Mouse (Mus musculus): ENCODE data around the gene Fam184b. TPM values are rescaled to one million over a fixed set of nuclear protein-coding genes. Genes with fewer than 3 reads are reported as not detected.

The Fam184b gene
- total RNA-seq, 2 experiments from 2014 or later = 8.1 TPM

GRCm38 (mm10) chr5:45534319-45535098 lies 104.9 kb downstream of the Fam184b start:
- intact Hi-C loops (cut with DNase I) = loop anchor here (1.0 kb wide), 3 partner anchors 60 to 813 kb away; partner anchors contain the start of gene Ncapg
- peak; percentile 69 for DNase-seq (ENCODE audit: extremely low spot score in 1 of 2, low spot score in 2 of 2)
- TF ChIP-seq CTCF (IDR thresholded peaks at IDR 0.05) = peak; percentile 75
- Histone ChIP-seq H3K4me3 (no peak overlapping the region), H3K27ac (no peak overlapping the region)

- no peak overlapping the region for H3K4me3 ChIP-seq
- no peak for TF ChIP-seq CTCF (IDR thresholded peaks at IDR 0.05)
- no peak for DNase-seq (ENCODE audit: extremely low spot score in 1 of 2, low spot score in 2 of 2)
- H3K27ac ChIP-seq = no peak overlapping the region
- intact Hi-C loops (cut with DNase I) = loop anchor here (10.0 kb wide), 1 partner anchor 325 kb away; the partner anchor contains the start of gene Lcorl
Observed at GRCm38 (mm10) chr5:45529696-45530095, 109.7 kb downstream of the Fam184b start.

GRCm38 (mm10) chr5:45526338-45526737 lies 113.1 kb downstream of the Fam184b start:
- intact Hi-C loops (cut with DNase I) = loop anchor here (10.0 kb wide), 1 partner anchor 328 kb away; the partner anchor contains the start of gene Lcorl
- TF ChIP-seq CTCF (IDR thresholded peaks at IDR 0.05) = no peak
- DNase-seq (ENCODE audit: extremely low spot score in 1 of 2, low spot score in 2 of 2) = no peak
- no peak overlapping the region for H3K4me3 ChIP-seq
- no peak overlapping the region for H3K27ac ChIP-seq

GRCm38 (mm10) chr5:45525101-45525500 lies 114.3 kb downstream of the Fam184b start:
- no peak for TF ChIP-seq CTCF (IDR thresholded peaks at IDR 0.05)
- no peak overlapping the region for H3K27ac ChIP-seq
- intact Hi-C loops (cut with DNase I) = loop anchor here (10.0 kb wide), 1 partner anchor 330 kb away; the partner anchor contains the start of gene Lcorl
- no peak for DNase-seq (ENCODE audit: extremely low spot score in 1 of 2, low spot score in 2 of 2)
- no peak overlapping the region for H3K4me3 ChIP-seq

- DNase-seq (ENCODE audit: extremely low spot score in 1 of 2, low spot score in 2 of 2) = no peak
- no peak overlapping the region for H3K4me3 ChIP-seq
- H3K27ac ChIP-seq = no peak overlapping the region
- intact Hi-C loops (cut with DNase I) = loop anchor here (10.0 kb wide), 1 partner anchor 333 kb away; the partner anchor contains the start of gene Lcorl
- TF ChIP-seq CTCF (IDR thresholded peaks at IDR 0.05) = no peak
Observed at GRCm38 (mm10) chr5:45521601-45522000, 117.8 kb downstream of the Fam184b start.

- no peak for DNase-seq (ENCODE audit: extremely low spot score in 1 of 2, low spot score in 2 of 2)
- Histone ChIP-seq H3K4me3 (peak overlapping the region; percentile 87), H3K27ac (no peak overlapping the region; the same call in 1 of the 2 replicates)
- intact Hi-C loops (cut with DNase I) = loop anchor here (10.0 kb wide), 1 partner anchor 334 kb away; the partner anchor contains the start of gene Lcorl
- no peak for TF ChIP-seq CTCF (IDR thresholded peaks at IDR 0.05)
Observed at GRCm38 (mm10) chr5:45520809-45521110, 118.7 kb downstream of the Fam184b start.

GRCm38 (mm10) chr5:45519960-45520808 lies 119.2 kb downstream of the Fam184b start, which contains the start of gene Med28:
Gene Med28, plus strand, starts transcription at chr5:45520229.
- no peak; the same call in 1 of the 2 replicates for TF ChIP-seq CTCF (IDR thresholded peaks at IDR 0.05)
- peak within 1 kb of the TSS; percentile 96 for H3K27ac ChIP-seq
- intact Hi-C loops (cut with DNase I) = loop anchor here (10.0 kb wide), 1 partner anchor 335 kb away; the partner anchor contains the start of gene Lcorl
- H3K4me3 ChIP-seq = peak within 1 kb of the TSS; percentile 87
- peak; percentile 93 to 95 for DNase-seq (ENCODE audit: extremely low spot score in 1 of 2, low spot score in 2 of 2)

- DNase-seq (ENCODE audit: extremely low spot score in 1 of 2, low spot score in 2 of 2) = no peak
- H3K27ac ChIP-seq = no peak overlapping the region
- no peak overlapping the region for H3K4me3 ChIP-seq
- TF ChIP-seq CTCF (IDR thresholded peaks at IDR 0.05) = no peak
- intact Hi-C loops (cut with DNase I) = no loop called here
Observed at GRCm38 (mm10) chr5:45515151-45515743, 124.2 kb downstream of the Fam184b start.

GRCm38 (mm10) chr5:45514599-45514998 lies 124.8 kb downstream of the Fam184b start:
- H3K4me3 ChIP-seq = no peak overlapping the region
- intact Hi-C loops (cut with DNase I) = no loop called here
- no peak overlapping the region for H3K27ac ChIP-seq
- no peak for TF ChIP-seq CTCF (IDR thresholded peaks at IDR 0.05)
- no peak for DNase-seq (ENCODE audit: extremely low spot score in 1 of 2, low spot score in 2 of 2)

- no peak overlapping the region for H3K4me3 ChIP-seq
- no peak overlapping the region for H3K27ac ChIP-seq
- TF ChIP-seq CTCF (IDR thresholded peaks at IDR 0.05) = no peak
- no peak for DNase-seq (ENCODE audit: extremely low spot score in 1 of 2, low spot score in 2 of 2)
- intact Hi-C loops (cut with DNase I) = no loop called here
Observed at GRCm38 (mm10) chr5:45513511-45513910, 125.9 kb downstream of the Fam184b start.

- H3K27ac ChIP-seq = no peak overlapping the region
- TF ChIP-seq CTCF (IDR thresholded peaks at IDR 0.05) = no peak
- no peak overlapping the region for H3K4me3 ChIP-seq
- DNase-seq (ENCODE audit: extremely low spot score in 1 of 2, low spot score in 2 of 2) = no peak
- intact Hi-C loops (cut with DNase I) = no loop called here
Observed at GRCm38 (mm10) chr5:45512908-45513307, 126.5 kb downstream of the Fam184b start.

Measured in left cerebral cortex, adult 2 months (tissue).